Mouse (Mus musculus) retina, postnatal 7 days (tissue): ENCODE measurements at regions not wholly inside any gene's neighbourhood (a gene's known extent, or its start where the extent isn't known, plus 50 kb on each side); places are given as distances from the start of the nearest gene placed in this dataset.

Experiments
- DNase-seq: peaks from one replicate; pipeline ENCODE4 v3.0.0-alpha.2; 2012; ENCODE audit warnings: low read depth, low spot score

DNA sequence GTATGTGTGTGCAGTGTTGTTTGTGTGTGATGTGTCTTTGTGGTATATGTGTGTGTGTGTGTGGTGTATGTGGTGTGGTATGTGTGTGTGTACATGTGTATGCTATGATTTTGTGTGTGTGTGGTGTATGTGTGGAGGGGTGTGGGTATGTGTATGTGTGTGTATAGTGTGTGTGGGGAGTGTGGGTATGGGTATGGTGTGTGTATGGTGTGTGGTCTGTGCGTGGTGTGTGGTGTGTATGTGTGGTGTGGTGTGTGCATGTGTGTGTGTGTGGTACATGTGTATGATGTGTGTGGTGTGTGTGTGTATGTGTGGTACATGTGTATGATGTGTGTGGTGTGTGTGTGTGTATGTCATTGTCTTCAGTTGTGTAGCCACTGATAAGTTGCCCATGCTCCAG lies 247.8 kb upstream of the Sp4 start:
- no peak for DNase-seq

GRCm38 (mm10) chr12:118540336-118540735 lies 239.1 kb upstream of the Sp4 start:
- DNase-seq = no peak

DNA sequence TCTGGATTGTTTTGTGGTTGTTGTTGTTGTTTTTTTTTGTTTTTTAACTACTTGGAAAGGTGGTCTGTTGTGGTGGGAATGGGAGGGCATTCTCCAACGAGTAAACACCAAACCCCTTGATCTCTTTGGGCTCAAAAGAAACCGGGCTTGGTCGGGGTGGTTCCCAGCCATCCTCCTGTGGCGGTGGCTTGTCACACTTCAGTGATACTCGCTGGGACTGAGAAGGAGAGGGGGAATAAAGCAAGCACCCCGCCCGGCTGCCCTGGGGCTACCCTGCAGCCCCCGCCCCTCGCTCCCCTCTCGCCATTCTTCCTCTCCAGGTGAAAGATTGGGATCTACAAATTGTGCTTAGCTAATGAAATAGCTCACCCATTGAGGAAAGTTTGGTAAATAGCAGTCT lies 229.3 kb upstream of the Sp4 start:
- no peak for DNase-seq

GRCm38 (mm10) chr12:118529428-118530361 lies 228.5 kb upstream of the Sp4 start:
- no peak for DNase-seq

DNA sequence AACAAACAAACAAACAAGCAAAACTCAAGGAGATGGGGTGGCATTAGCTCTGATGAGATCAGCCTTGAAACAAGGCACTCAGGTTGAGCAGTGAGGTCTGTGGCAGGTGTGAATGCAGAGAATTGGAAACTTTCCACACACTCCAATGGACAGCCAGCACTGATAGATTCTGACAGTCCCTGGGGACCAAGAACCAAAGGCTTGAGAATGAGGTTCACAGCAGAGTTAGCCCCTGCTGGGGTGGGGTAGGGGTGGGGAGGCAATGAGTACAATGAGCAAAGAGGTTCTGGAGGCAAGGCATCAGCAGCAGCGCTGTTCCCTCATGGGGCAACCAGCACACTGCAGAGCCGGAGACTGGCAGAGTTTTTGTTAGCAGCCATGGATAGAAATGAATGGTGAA lies 220.5 kb upstream of the Sp4 start:
- DNase-seq = no peak

- no peak for DNase-seq
Measured at GRCm38 (mm10) chr12:118521329-118521728, 220.1 kb upstream of the Sp4 start.

- no peak for DNase-seq
Measured at GRCm38 (mm10) chr12:118519801-118520327, 218.6 kb upstream of the Sp4 start.

- DNase-seq = no peak
Measured at GRCm38 (mm10) chr12:118510989-118511388, 209.7 kb upstream of the Sp4 start.

DNA sequence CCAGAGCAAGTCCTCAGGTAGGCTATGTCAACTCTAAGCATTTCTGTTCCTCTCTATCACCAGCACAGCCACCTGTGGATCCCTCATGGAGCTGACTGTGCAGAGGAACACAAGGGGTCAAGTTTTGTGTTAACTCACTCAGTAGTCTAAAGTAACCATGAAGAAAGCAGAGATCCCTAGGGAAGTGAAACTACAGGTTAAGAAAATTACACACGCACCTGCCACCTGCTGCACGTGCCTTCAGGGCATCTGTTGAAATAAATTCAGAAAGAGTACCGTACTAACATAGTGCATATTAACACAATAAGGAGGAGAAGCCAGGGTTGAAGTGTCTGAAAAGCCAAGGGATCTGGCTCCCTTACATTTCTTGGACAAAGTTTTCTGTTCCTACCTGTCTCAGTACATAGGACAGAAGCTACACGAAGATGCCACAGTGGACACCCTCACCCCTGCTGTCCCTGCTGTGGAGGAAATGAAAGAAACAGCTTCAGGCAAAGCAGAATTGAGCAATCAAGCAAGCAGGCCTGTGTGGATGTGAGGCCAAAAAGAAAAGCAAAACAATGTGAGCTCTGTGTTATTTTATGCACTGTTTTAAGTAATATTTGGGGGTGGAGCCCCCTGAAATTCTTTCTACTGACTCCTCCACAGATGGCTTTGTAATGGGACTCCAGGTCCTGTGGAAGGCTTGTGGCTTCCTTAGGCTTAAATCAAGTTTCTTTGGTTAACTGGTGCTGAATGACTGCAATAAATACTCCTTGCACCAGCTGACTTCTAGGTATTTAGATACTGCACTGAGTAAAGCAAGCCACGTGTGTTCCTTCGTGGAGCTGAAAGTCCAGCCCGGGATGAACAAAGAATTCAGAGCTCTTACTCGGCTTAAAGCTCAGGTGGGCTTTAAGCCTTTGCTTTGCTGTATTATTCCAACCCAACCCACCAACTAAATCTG lies 208.0 kb upstream of the Sp4 start:
- no peak for DNase-seq

DNA sequence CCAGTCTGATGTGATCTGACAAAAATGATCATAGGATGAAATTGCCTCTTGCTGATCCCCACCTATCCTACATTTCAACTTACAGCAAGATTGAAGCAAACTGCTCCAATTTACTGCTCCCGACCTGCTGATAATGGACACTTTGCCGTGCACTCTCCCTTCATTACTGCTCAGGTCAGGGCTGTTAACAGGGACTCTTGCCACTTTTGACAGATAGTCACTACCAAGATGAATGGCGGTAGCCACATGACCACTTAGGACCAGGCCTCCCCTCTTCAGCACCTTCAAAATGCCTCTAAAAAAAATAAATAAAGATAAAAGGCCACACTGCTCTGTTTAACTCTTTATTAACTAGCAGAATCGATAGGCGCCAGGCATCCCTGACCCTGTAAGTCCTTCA lies 199.2 kb upstream of the Sp4 start:
- no peak for DNase-seq

DNA sequence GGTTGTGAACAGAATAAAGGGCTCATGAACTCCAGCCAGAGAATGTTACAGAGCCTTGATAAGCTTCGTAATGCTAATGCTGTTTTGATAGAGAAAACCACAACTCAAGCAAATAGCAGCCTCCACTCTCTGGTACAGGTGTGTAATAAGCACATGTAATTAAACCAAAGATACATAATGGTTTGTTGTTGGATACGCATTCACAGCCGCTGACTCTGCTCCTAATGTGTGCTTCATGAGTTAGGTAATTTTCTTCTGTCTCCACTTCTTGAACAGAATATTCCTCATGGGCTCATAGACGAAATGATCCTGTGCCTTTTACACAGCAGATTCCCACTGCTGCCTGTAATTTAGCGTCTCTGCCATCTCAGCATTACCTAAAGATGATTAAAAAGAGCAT lies 186.8 kb upstream of the Sp4 start:
- no peak for DNase-seq

DNA sequence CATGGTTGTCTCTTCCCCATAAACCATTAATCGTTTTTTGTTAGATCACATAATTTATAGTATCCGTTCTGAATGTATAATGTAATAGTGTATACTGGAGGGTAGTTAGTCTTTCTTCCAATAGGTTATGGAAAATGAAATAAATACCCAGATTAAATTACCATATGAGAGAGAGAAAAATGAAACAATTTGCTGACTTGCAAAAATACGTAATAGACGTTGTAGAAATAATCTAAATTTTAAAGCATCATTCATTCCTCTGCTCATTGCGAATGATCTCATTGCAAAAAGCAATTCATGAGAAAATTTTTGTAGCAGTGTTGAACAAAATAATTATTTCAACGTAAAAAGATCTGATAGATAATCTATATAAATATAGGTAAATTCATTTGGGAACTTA lies 185.2 kb upstream of the Sp4 start:
- no peak for DNase-seq

- no peak for DNase-seq
Measured at GRCm38 (mm10) chr12:118481347-118481746, 180.1 kb upstream of the Sp4 start.

DNA sequence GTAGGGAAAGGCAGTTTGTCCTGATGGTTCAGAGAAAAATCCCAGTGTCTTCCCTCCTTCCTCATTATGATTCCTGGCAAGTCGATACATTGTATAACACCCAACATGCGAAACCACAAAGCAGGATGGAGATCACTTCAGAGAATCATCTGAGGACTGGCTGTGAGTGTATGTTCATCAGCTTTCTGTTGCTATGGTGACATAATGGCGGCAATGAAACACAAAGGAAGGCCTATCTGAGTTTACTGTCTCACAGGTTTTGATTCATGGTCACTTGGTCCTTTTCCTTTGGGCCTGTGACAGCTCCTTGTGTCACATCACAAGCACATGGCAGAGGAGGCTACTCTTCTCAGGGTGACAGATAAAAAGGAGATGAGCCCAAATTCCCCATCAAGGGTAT lies 173.5 kb upstream of the Sp4 start:
- DNase-seq = no peak

GRCm38 (mm10) chr12:118466837-118467236 lies 165.6 kb upstream of the Sp4 start:
- DNase-seq = no peak

GRCm38 (mm10) chr12:118457493-118458408 lies 156.5 kb upstream of the Sp4 start:
- peak; percentile 50 for DNase-seq

DNA sequence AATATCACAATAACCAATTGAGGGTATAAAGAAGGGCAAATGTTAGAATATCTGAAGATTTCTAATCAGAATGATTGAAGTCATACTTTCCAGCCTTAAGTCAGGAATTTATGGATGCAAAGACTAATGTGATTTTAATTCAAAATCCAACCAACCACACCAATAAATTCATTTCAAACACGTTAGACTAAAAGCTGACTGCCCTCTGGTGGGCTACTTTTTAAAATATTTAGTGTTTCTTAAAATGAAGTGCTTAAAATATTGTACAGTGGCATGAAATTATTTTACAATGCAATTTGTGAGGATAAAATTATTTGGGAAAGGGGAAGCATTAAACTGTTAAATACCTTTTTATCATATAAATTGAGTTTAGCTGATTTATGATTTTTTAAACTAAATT lies 154.4 kb upstream of the Sp4 start:
- peak; percentile 4 for DNase-seq

DNA sequence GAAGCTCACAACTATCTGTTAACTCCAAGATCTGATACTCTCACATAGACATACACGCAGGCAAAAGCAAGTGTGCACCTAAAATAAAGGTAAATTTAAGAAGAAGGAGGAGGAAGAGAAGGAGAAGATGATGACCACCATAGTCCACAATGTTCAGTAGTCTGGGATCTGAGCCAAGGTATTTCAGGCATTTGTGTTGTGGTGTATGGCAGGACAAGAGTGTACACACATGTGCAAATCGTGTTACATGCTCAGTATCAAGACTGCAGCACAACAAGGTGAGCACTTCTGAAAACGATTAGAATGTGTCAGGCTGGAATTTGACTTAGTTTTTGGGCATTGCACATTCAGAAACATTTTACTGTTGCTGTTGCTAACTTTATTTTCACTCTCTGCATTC lies 138.4 kb upstream of the Sp4 start:
- DNase-seq = no peak

- no peak for DNase-seq
Measured at GRCm38 (mm10) chr12:118438882-118439281, 137.6 kb upstream of the Sp4 start.

DNA sequence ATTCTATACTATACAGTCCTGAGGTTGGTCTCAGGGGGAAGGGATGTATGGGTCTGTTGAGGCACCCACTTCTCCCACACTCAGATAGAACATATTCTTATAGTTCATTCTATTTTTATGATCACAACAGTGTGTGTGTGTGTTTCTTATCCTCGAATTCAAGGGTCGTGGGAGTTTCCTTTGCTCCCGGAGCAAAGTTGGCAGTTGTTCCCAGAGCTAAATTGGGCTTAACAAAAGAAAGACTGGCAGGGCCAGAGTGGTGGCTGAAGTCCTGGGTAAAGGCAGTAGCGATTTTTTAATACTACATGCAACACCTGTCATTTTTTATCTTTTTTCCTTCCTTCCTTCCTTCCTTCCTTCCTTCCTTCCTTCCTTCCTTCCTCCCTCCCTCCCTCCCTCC lies 131.5 kb upstream of the Sp4 start:
- DNase-seq = no peak

DNA sequence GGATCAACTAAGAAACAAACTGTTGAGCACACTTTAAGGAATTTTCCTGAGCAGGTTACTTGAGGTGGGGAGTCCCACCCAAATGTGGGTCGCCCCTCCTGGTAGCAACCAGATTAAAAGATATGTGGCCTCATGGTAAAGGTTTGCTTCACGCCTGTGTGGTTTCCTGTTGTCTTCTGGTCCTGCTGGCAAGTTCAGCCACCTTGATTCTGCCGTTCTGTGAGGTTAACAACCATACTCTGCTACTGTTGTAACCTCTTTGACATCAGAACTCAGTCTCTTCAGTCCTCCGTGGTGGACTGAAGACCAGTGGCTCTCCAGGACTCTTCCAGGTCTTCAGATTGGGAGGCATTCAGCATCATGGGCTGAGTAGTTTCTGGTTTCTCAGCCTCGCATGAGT lies 127.1 kb upstream of the Sp4 start:
- DNase-seq = no peak
